Mouse (Mus musculus) midbrain, embryonic 12.5 days (tissue): ENCODE results near the gene Vps37d. TPM values are rescaled to one million over a fixed set of nuclear protein-coding genes. Genes with fewer than 3 reads are reported as not detected.

Experiments
- ATAC-seq: fragments of 200-750 bp; cut with Nextera tagmentation; 2 replicates; pipeline ENCODE4 v1.8.0; 2017; ENCODE audit warnings: low read depth, moderate TSS enrichment, moderate library complexity; ENCODE audit not compliant: low FRiP score
- H3K27ac ChIP-seq: fragments of 300-500 bp; sonication (generic); replicated peaks from 2 replicates; pipeline ENCODE4 v1.5.1; 2016; ENCODE audit warnings: mild to moderate bottlenecking
- H3K27me3 ChIP-seq: fragments of 300-500 bp; sonication (generic); 2 replicates; pipeline ENCODE4 v1.6.1; 2016; ENCODE audit warnings: mild to moderate bottlenecking
- H3K36me3 ChIP-seq: fragments of 300-500 bp; sonication (generic); 2 replicates; pipeline ENCODE4 v1.6.1; 2016
- H3K4me1 ChIP-seq: fragments of 300-500 bp; sonication (generic); 2 replicates; pipeline ENCODE4 v1.6.1; 2016
- H3K4me2 ChIP-seq: fragments of 300-500 bp; sonication (generic); replicated peaks from 2 replicates; pipeline ENCODE4 v1.6.1; 2016; ENCODE audit warnings: mild to moderate bottlenecking, moderate library complexity
- H3K4me3 ChIP-seq: fragments of 300-500 bp; sonication (generic); 2 replicates; pipeline ENCODE4 v1.5.1; 2016; ENCODE audit warnings: mild to moderate bottlenecking
- H3K9ac ChIP-seq: fragments of 300-500 bp; sonication (generic); replicated peaks from 2 replicates; pipeline ENCODE4 v1.6.1; 2016; ENCODE audit warnings: mild to moderate bottlenecking, moderate library complexity
- H3K9me3 ChIP-seq: fragments of 300-500 bp; sonication (generic); 2 replicates; pipeline ENCODE4 v1.6.1; 2016; ENCODE audit warnings: mild to moderate bottlenecking
- WGBS: fragments of 180-500 bp; shearing (Covaris S2); methylation state at CpG from one replicate; pipeline ENCODE4 v1.1.7; 2016; 5-methylcytosine and 5-hydroxymethylcytosine counted together
- polyA plus RNA-seq: library from polyadenylated mRNA; unstranded; fragments of >200 nt; fragmentation: Nextera tagmentation; extraction: Ambion mirVana; gene quantifications from 2 replicates; pipeline ENCODE4 v1.2.1, GENCODE M21; 2016

Gene Vps37d
- polyA plus RNA-seq, 1 experiment from 2014 or later, result 28.2 TPM

- Histone ChIP-seq H3K9ac (peak overlapping the region; percentile 34; the same call in 1 of the 2 replicates), H3K36me3 (no peaks in the 10 kb centered on the region), H3K9me3 (0 out of 2 replicates have a peak, but pooled peaks cover 5% of the 10 kb centered on the region), H3K27me3 (peaks cover 63% of the 10 kb centered on the region), H3K4me2 (peak overlapping the region; percentile 92), H3K27ac (no peak overlapping the region), H3K4me1 (peaks cover 16% of the 10 kb centered on the region), H3K4me3 (peak overlapping the region; percentile 55)
- ATAC-seq, result peak; percentile 88
- under 1% methylated on average over 48 of the region's 48 CpGs for WGBS
Measured at GRCm38 (mm10) chr5:135106758-135107256, 28.7 kb upstream of the Vps37d start.

DNA sequence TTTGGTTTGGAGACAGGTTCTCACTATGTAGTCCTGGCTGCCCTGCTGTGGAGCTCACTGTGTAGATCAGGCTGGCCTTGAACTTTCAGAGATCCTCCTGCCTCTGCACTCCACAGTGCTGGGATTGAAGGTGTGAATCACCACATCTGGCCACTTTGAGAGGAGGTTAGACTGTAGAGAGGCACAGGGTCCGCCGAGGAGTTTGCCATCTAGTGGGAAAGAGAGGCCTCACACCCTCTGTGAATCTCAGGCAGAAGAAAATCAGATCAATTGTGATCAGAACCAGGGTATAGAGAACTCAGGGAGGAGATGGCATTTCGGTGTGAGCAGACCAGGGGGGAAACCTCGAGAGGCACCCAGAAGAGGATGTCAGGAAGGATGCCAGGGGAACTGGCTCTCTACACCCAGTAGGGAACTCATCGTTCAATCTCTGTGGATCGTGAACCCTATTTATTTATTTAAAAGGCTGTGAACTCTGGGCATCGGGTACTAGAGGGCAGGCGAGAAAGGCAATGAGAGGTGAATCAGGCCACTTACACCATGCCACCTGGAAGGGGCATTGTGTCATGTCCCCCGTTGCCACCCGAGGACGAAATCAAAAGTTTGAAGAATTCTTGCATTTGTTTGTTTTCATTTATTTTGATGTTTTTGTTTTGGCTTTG lies 26.1 kb upstream of the Vps37d start:
- peaks cover 45% of the 10 kb centered on the region for H3K27me3 ChIP-seq
- H3K9me3 ChIP-seq, result no peaks in the 10 kb centered on the region
- no peak overlapping the region for H3K9ac ChIP-seq
- no peak for ATAC-seq
- H3K4me2 ChIP-seq, result no peak overlapping the region
- H3K4me3 ChIP-seq, result no peak overlapping the region
- H3K27ac ChIP-seq, result no peak overlapping the region
- H3K4me1 ChIP-seq, result peaks cover 16% of the 10 kb centered on the region
- H3K36me3 ChIP-seq, result no peaks in the 10 kb centered on the region
- WGBS, result 62% methylated on average over 11 of the region's 11 CpGs

DNA sequence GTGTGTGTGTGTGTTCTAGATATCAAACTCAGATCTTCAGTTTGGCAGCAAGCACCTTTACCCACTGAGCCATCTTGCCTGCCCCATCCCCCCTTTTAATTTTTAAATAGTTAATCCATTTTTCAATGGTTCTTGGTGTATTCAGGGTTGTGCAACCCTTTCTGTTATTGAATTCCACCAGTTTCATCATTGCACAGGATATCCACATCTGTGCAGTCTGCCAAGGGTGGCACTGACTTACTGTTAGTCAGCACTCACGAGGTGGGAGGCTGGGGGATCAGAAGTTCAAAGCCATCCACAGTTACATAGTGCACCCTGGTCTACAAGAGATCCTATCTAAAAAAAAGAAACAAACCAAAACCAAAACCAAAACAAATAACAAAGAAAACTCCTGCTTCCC lies 22.9 kb upstream of the Vps37d start:
- Histone ChIP-seq H3K4me2 (no peak overlapping the region), H3K9ac (no peak overlapping the region), H3K36me3 (no peaks in the 10 kb centered on the region), H3K27ac (no peak overlapping the region), H3K9me3 (no peaks in the 10 kb centered on the region), H3K4me1 (no peaks in the 10 kb centered on the region), H3K27me3 (peaks cover 17% of the 10 kb centered on the region), H3K4me3 (no peak overlapping the region)
- no peak for ATAC-seq
- WGBS, result 63% methylated on average over 1 of the region's 1 CpGs

GRCm38 (mm10) chr5:135089653-135090052 lies 11.6 kb upstream of the Vps37d start, which contains the start of gene Mlxipl:
Mlxipl (plus strand) TSS chr5:135089890.
- Histone ChIP-seq H3K27ac (no peak within 1 kb of the TSS), H3K36me3 (no peaks in the 10 kb centered on the region), H3K27me3 (peaks cover 61% of the 10 kb centered on the region), H3K4me1 (0 out of 2 replicates have a peak, but pooled peaks cover 6% of the 10 kb centered on the region), H3K4me3 (peak within 1 kb of the TSS; percentile 23), H3K9ac (no peak within 1 kb of the TSS), H3K4me2 (peak within 1 kb of the TSS; percentile 28), H3K9me3 (no peaks in the 10 kb centered on the region)
- ATAC-seq, result no peak
- 3% methylated on average over 36 of the region's 39 CpGs for WGBS

DNA sequence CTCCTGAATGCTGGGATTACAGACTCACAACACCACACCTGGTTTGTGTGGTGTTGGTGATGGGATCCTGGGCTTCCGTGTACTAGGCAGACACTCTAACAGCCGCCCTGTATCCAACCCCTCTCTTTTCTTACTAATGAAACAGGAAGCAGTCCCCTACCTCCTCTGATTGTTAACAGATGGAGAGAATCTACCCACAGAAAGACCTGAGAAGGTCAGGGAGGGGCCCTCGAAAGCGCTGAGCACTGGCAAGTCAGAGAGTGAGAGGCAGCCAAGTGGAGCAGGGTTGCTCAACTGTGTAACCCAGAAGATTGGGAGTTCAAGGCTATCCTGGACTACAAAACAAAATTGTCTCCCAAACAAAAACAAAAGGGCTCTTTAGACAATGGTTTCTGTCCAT lies 8.8 kb upstream of the Vps37d start:
- no peak overlapping the region for H3K4me3 ChIP-seq
- ATAC-seq, result no peak
- H3K9ac ChIP-seq, result no peak overlapping the region
- WGBS, result 77% methylated on average over 4 of the region's 4 CpGs
- H3K4me1 ChIP-seq, result 0 out of 2 replicates have a peak, but pooled peaks cover 6% of the 10 kb centered on the region
- no peak overlapping the region for H3K27ac ChIP-seq
- H3K36me3 ChIP-seq, result no peaks in the 10 kb centered on the region
- H3K27me3 ChIP-seq, result peaks cover 51% of the 10 kb centered on the region
- no peak overlapping the region for H3K4me2 ChIP-seq
- no peaks in the 10 kb centered on the region for H3K9me3 ChIP-seq

DNA sequence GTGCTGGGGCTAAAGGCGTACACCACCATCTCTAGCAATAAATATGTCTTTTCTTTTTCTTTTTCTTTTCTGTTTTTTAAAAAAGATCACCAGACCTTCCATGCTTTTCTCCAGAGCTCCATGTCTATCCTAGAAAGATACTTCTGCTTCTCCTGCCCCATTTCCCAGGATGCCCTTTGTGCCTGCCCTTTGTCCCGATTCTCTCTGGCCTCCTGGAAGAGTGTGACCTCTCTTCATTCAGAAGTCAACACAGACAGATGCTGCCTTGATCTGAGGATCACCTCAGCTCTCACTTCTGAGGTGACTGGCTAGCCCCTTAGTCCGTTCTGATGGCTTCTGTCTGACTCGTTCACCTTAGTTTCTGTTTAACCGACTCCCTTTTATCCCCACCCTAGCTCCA lies 2.5 kb upstream of the Vps37d start:
- Histone ChIP-seq H3K4me3 (no peak overlapping the region), H3K36me3 (0 out of 2 replicates have a peak, but pooled peaks cover 6% of the 10 kb centered on the region), H3K27me3 (peaks cover 20% of the 10 kb centered on the region; the same call in 1 of the 2 replicates), H3K4me1 (peaks cover 13% of the 10 kb centered on the region), H3K4me2 (no peak overlapping the region), H3K9ac (no peak overlapping the region), H3K27ac (no peak overlapping the region), H3K9me3 (no peaks in the 10 kb centered on the region)
- ATAC-seq, result no peak
- WGBS, result 89% methylated on average over 5 of the region's 5 CpGs

- H3K9ac ChIP-seq, result no peak overlapping the region
- H3K9me3 ChIP-seq, result no peaks in the 10 kb centered on the region
- H3K36me3 ChIP-seq, result 0 out of 2 replicates have a peak, but pooled peaks cover 6% of the 10 kb centered on the region
- H3K4me3 ChIP-seq, result no peak overlapping the region
- no peak for ATAC-seq
- 91% methylated on average over 2 of the region's 2 CpGs for WGBS
- H3K27me3 ChIP-seq, result peaks cover 16% of the 10 kb centered on the region; the same call in 1 of the 2 replicates
- H3K4me1 ChIP-seq, result peaks cover 13% of the 10 kb centered on the region
- H3K4me2 ChIP-seq, result no peak overlapping the region
- no peak overlapping the region for H3K27ac ChIP-seq
Measured at GRCm38 (mm10) chr5:135079578-135079977, 1.5 kb upstream of the Vps37d start.

- Histone ChIP-seq H3K4me1 (peaks cover 20% of the 10 kb centered on the region), H3K9me3 (no peaks in the 10 kb centered on the region), H3K27me3 (peaks cover 16% of the 10 kb centered on the region; the same call in 1 of the 2 replicates), H3K27ac (no peak overlapping the region), H3K4me3 (peak overlapping the region; percentile 96), H3K9ac (peak overlapping the region; percentile 100; the same call in 1 of the 2 replicates), H3K36me3 (0 out of 2 replicates have a peak, but pooled peaks cover 10% of the 10 kb centered on the region), H3K4me2 (peak overlapping the region; percentile 73)
- WGBS, result 2% methylated on average over 11 of the region's 11 CpGs
- ATAC-seq, result no peak; the same call in 1 of the 2 replicates
Measured at GRCm38 (mm10) chr5:135078482-135078810, 380 bp upstream of the Vps37d start.

DNA sequence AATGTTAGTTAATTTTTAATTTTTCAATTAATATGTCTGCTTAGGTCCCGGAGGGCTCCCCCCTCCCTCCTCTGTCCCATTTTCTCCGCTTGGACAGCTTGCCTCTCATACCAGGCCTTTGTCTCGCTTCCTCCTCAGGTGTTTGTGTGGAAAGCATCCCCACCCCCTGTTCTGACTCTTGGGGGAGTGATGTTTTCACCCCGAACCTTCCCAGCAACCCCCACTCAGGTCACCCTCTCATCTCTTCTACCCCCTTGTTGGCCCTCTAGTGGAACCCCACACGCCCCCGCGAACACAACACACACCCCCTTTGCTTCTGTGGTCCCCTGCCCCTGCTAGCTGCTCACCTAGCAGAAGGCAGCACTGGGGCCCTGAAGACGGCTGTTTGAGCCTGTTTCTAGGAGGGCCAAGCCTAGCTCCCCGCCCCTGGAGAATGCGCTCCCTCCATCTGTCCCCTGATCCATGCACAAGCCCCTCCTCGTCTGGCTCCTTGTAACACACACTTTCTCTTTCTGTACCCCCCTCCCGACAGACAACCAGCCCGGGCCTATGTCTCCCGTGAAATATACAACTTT lies 1.0 kb downstream of the Vps37d start:
- ATAC-seq, result peak; percentile 45; the same call in 1 of the 2 replicates
- Histone ChIP-seq H3K4me2 (peak overlapping the region; percentile 73), H3K27me3 (peaks cover 13% of the 10 kb centered on the region; the same call in 1 of the 2 replicates), H3K4me3 (peak overlapping the region; percentile 96), H3K27ac (peak overlapping the region; percentile 88), H3K9ac (peak overlapping the region; percentile 100), H3K4me1 (peaks cover 25% of the 10 kb centered on the region), H3K36me3 (peaks cover 22% of the 10 kb centered on the region), H3K9me3 (no peaks in the 10 kb centered on the region)
- 17% methylated on average over 14 of the region's 14 CpGs for WGBS

DNA sequence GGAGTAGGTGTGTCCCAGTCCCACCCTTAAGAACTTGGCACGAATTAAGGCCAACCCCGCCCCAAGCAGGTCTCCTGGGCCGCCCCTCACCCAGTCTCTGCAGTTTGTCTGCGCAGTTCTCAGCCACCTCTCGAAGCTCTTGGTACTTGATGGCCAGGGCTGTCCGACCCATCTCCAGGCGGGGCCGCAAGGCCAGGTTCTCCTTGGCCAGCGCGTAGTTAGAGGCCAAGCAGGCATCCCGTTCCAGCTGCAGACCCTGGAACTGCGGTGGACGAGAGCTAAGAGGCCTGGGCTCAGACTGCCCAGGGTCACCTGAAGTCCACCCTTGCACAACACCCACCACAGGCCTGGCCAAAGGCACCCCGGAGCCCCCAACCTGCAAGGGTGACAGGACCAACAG lies 1.7 kb downstream of the Vps37d start:
- H3K9ac ChIP-seq, result peak overlapping the region; percentile 100; the same call in 1 of the 2 replicates
- H3K27ac ChIP-seq, result peak overlapping the region; percentile 88; the same call in 1 of the 2 replicates
- H3K27me3 ChIP-seq, result peaks cover 13% of the 10 kb centered on the region; the same call in 1 of the 2 replicates
- H3K4me3 ChIP-seq, result peak overlapping the region; percentile 96
- no peaks in the 10 kb centered on the region for H3K9me3 ChIP-seq
- WGBS, result 93% methylated on average over 14 of the region's 14 CpGs
- ATAC-seq, result no peak
- H3K4me1 ChIP-seq, result peaks cover 25% of the 10 kb centered on the region
- H3K36me3 ChIP-seq, result peaks cover 28% of the 10 kb centered on the region
- peak overlapping the region; percentile 73 for H3K4me2 ChIP-seq

GRCm38 (mm10) chr5:135075655-135076054 lies 2.4 kb downstream of the Vps37d start:
- WGBS, result 69% methylated on average over 4 of the region's 4 CpGs
- no peak overlapping the region for H3K4me3 ChIP-seq

More at GRCm38 (mm10) chr5:135075655-135076054, 2.4 kb downstream of the Vps37d start:
- H3K9ac ChIP-seq, result no peak overlapping the region
- H3K4me2 ChIP-seq, result no peak overlapping the region
- H3K27me3 ChIP-seq, result peaks cover 13% of the 10 kb centered on the region; the same call in 1 of the 2 replicates
- H3K4me1 ChIP-seq, result peaks cover 25% of the 10 kb centered on the region
- H3K27ac ChIP-seq, result no peak overlapping the region
- ATAC-seq, result no peak
- H3K36me3 ChIP-seq, result peaks cover 28% of the 10 kb centered on the region
- no peaks in the 10 kb centered on the region for H3K9me3 ChIP-seq
